Mouse (Mus musculus): ENCODE data around the gene Cbx4. TPM values are rescaled to one million over a fixed set of nuclear protein-coding genes. Genes with fewer than 3 reads are reported as not detected.

The Cbx4 gene
- polyA plus RNA-seq, 1 experiment from 2014 or later, result 9.2 TPM

DNA sequence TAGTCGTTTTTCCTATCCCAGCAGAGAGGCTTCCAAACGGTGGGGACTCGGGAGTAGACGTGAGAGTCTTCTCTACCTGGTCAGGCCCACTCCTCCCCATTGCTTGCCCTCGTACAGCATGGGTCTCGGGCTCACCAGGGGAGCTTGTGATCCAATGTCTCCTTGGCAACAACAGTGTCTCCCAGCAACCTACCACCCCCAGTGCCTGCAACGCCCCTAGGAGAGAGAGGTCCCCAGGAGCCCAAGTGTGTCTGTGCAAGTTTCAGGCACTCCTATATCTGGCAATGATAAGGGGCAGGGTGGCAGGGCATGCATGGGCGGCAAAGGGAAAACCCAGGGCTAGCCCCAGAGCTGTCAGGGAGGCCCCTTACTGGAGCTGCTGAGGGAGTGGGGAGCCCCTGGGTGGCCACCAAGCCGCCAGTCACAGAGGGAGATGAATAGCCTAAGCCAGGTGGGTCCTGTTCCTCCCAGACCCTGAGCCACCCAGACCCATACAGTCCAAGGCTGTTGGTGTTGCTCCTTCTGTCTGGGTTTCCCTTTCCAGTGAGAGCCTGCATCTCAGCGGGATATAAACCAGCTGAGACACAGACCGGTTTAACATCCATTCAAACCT lies 42.8 kb upstream of the Cbx4 start:
- H3K27ac ChIP-seq (replicated peaks in 1 of 2; ENCODE audit: control insufficient read depth in 1 of 2, insufficient read depth in 1 of 2, low read depth in 2 of 2, low read length in 2 of 2), result peak overlapping the region; percentile 61 to 63
- H3K4me2 ChIP-seq (ENCODE audit: low read length), result peak overlapping the region; percentile 26; the same call in 1 of the 2 replicates
- WGBS, result 56% methylated on average over 11 of the region's 11 CpGs
- no peaks in the 10 kb centered on the region for H3K9me3 ChIP-seq (ENCODE audit: control insufficient read depth, low read length)
- no peaks in the 10 kb centered on the region for H3K27me3 ChIP-seq (ENCODE audit: control insufficient read depth, insufficient read depth, low read length)
- H3K4me3 ChIP-seq (ENCODE audit: control insufficient read depth in 1 of 2, insufficient read depth in 1 of 2, low read depth in 1 of 2, low read length in 2 of 2), result no peak overlapping the region
- peaks cover 44 to 53% of the 10 kb centered on the region in 2 experiments for H3K4me1 ChIP-seq (ENCODE audit: control insufficient read depth in 2 of 2, insufficient read depth in 2 of 2, low read length in 2 of 2)
- peak overlapping the region; percentile 41; the same call in 1 of the 2 replicates for H3K9ac ChIP-seq (ENCODE audit: low read length)
- ATAC-seq (ENCODE audit: insufficient number of reproducible peaks, insufficient read depth, low FRiP score, low read depth), result no peak
- no peaks in the 10 kb centered on the region for H3K36me3 ChIP-seq (ENCODE audit: control insufficient read depth, insufficient read depth, low read length)

- no peaks in the 10 kb centered on the region for H3K27me3 ChIP-seq (ENCODE audit: control insufficient read depth, insufficient read depth, low read length)
- H3K27ac ChIP-seq (replicated peaks in 1 of 2; ENCODE audit: control insufficient read depth in 1 of 2, insufficient read depth in 1 of 2, low read depth in 2 of 2, low read length in 2 of 2), result peak overlapping the region; percentile 61 to 63
- ATAC-seq (ENCODE audit: insufficient number of reproducible peaks, insufficient read depth, low FRiP score, low read depth), result peak; percentile 70
- no peaks in the 10 kb centered on the region for H3K9me3 ChIP-seq (ENCODE audit: control insufficient read depth, low read length)
- peak overlapping the region; percentile 26; the same call in 1 of the 2 replicates for H3K4me2 ChIP-seq (ENCODE audit: low read length)
- H3K4me1 ChIP-seq (ENCODE audit: control insufficient read depth in 2 of 2, insufficient read depth in 2 of 2, low read length in 2 of 2), result peaks cover 40 to 48% of the 10 kb centered on the region in 2 experiments
- peak overlapping the region; percentile 41; the same call in 1 of the 2 replicates for H3K9ac ChIP-seq (ENCODE audit: low read length)
- 42% methylated on average over 9 of the region's 9 CpGs for WGBS
- no peak overlapping the region for H3K4me3 ChIP-seq (ENCODE audit: control insufficient read depth in 1 of 2, insufficient read depth in 1 of 2, low read depth in 1 of 2, low read length in 2 of 2)
- no peaks in the 10 kb centered on the region for H3K36me3 ChIP-seq (ENCODE audit: control insufficient read depth, insufficient read depth, low read length)
These were observed 41.9 kb upstream of the Cbx4 start for GRCm38 (mm10) chr11:119127686-119128473.

DNA sequence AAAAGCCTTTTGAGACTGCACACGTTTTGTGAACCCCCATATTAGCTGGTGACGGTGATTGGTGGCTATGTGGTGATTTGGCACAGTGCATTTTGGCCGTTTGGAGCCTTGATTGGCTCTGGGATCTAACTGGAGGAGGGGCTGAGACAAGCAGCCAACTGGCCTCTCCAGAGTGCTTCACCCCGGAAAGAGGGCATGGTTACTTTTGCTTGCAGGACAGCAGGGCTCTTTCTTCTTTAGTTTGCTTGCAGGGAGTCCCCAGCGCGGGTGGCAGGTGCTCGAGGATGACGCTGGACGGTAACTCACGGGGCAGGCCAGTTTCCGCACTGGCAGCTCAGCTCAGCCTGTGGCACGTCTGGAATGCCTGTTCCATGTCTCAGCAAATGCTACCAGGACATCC lies 41.1 kb upstream of the Cbx4 start:
- Histone ChIP-seq H3K4me2 (ENCODE audit: low read length) (no peak overlapping the region), H3K9ac (ENCODE audit: low read length) (no peak overlapping the region), H3K4me3 (ENCODE audit: control insufficient read depth in 1 of 2, insufficient read depth in 1 of 2, low read depth in 1 of 2, low read length in 2 of 2) (no peak overlapping the region), H3K4me1 (ENCODE audit: control insufficient read depth in 2 of 2, insufficient read depth in 2 of 2, low read length in 2 of 2) (peaks cover 40 to 48% of the 10 kb centered on the region in 2 experiments), H3K27me3 (ENCODE audit: control insufficient read depth, insufficient read depth, low read length) (no peaks in the 10 kb centered on the region), H3K36me3 (ENCODE audit: control insufficient read depth, insufficient read depth, low read length) (no peaks in the 10 kb centered on the region), H3K9me3 (ENCODE audit: control insufficient read depth, low read length) (no peaks in the 10 kb centered on the region), H3K27ac (replicated peaks in 1 of 2; ENCODE audit: control insufficient read depth in 1 of 2, insufficient read depth in 1 of 2, low read depth in 2 of 2, low read length in 2 of 2) (no peak overlapping the region; a peak in 1 of 4 replicates)
- ATAC-seq (ENCODE audit: insufficient number of reproducible peaks, insufficient read depth, low FRiP score, low read depth), result no peak
- WGBS, result 40% methylated on average over 12 of the region's 12 CpGs

- ATAC-seq (ENCODE audit: insufficient number of reproducible peaks, insufficient read depth, low FRiP score, low read depth), result peak; percentile 73
- no peaks in the 10 kb centered on the region for H3K27me3 ChIP-seq (ENCODE audit: control insufficient read depth, insufficient read depth, low read length)
- H3K4me1 ChIP-seq (ENCODE audit: control insufficient read depth in 2 of 2, insufficient read depth in 2 of 2, low read length in 2 of 2), result peaks cover 40 to 48% of the 10 kb centered on the region in 2 experiments
- H3K9me3 ChIP-seq (ENCODE audit: control insufficient read depth, low read length), result no peaks in the 10 kb centered on the region
- peak overlapping the region in 1 of 2 experiments; percentile 61; a peak in 2 of 4 replicates for H3K27ac ChIP-seq (replicated peaks in 1 of 2; ENCODE audit: control insufficient read depth in 1 of 2, insufficient read depth in 1 of 2, low read depth in 2 of 2, low read length in 2 of 2)
- peak overlapping the region; percentile 9 for H3K9ac ChIP-seq (ENCODE audit: low read length)
- 28% methylated on average over 21 of the region's 23 CpGs for WGBS
- no peaks in the 10 kb centered on the region for H3K36me3 ChIP-seq (ENCODE audit: control insufficient read depth, insufficient read depth, low read length)
- H3K4me3 ChIP-seq (ENCODE audit: control insufficient read depth in 1 of 2, insufficient read depth in 1 of 2, low read depth in 1 of 2, low read length in 2 of 2), result no peak overlapping the region
- H3K4me2 ChIP-seq (ENCODE audit: low read length), result peak overlapping the region; percentile 37
These were observed 40.2 kb upstream of the Cbx4 start for GRCm38 (mm10) chr11:119125929-119126861.

GRCm38 (mm10) chr11:119124536-119124935 lies 38.5 kb upstream of the Cbx4 start:
- 89% methylated on average over 6 of the region's 6 CpGs for WGBS
- Histone ChIP-seq H3K27ac (replicated peaks in 1 of 2; ENCODE audit: control insufficient read depth in 1 of 2, insufficient read depth in 1 of 2, low read depth in 2 of 2, low read length in 2 of 2) (no peak overlapping the region), H3K4me2 (ENCODE audit: low read length) (no peak overlapping the region), H3K36me3 (ENCODE audit: control insufficient read depth, insufficient read depth, low read length) (no peaks in the 10 kb centered on the region), H3K9me3 (ENCODE audit: control insufficient read depth, low read length) (no peaks in the 10 kb centered on the region), H3K4me1 (ENCODE audit: control insufficient read depth in 2 of 2, insufficient read depth in 2 of 2, low read length in 2 of 2) (peaks cover 38 to 48% of the 10 kb centered on the region in 2 experiments), H3K9ac (ENCODE audit: low read length) (no peak overlapping the region), H3K4me3 (ENCODE audit: control insufficient read depth in 1 of 2, insufficient read depth in 1 of 2, low read depth in 1 of 2, low read length in 2 of 2) (no peak overlapping the region), H3K27me3 (ENCODE audit: control insufficient read depth, insufficient read depth, low read length) (no peaks in the 10 kb centered on the region)
- ATAC-seq (ENCODE audit: insufficient number of reproducible peaks, insufficient read depth, low FRiP score, low read depth), result no peak

DNA sequence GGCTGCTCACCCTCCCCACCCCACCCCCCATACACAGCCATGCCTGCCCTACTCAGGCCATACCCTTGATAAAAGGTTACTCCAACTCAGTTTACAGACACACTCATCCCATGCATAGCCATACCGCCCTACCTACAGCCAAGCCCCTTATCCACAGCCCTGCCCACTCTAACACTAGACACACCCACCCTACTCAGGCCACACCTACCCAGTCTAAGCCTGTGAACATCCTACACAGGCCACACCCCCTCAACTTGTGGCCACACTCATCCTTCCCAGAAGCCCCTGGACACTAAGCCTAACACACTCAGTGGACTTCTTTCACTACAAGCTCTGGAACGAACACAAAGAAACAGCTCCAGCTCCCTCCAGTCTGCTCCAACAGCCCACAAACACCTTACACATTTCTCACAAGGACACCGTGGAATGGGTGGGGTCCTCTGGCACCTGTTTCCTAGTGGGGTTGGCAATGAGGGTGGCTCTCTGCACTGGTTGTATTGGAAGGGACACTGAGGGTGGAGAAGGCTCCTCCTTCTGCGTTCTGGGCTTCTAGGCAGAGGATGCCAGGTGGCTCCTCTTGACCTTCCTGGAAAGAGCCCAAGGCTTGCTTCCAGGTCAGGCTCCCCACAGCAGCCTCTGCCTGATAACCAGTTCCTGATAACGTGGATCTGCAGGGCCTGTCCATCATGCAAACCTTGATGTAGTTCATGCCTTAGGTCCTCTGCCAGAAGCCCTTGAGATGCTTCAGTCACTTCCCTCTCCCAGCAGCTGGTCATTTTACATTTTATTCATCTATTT lies 37.7 kb upstream of the Cbx4 start:
- H3K4me2 ChIP-seq (ENCODE audit: low read length), result no peak overlapping the region
- H3K4me3 ChIP-seq (ENCODE audit: control insufficient read depth in 1 of 2, insufficient read depth in 1 of 2, low read depth in 1 of 2, low read length in 2 of 2), result no peak overlapping the region
- no peaks in the 10 kb centered on the region for H3K36me3 ChIP-seq (ENCODE audit: control insufficient read depth, insufficient read depth, low read length)
- H3K9me3 ChIP-seq (ENCODE audit: control insufficient read depth, low read length), result no peaks in the 10 kb centered on the region
- H3K4me1 ChIP-seq (ENCODE audit: control insufficient read depth in 2 of 2, insufficient read depth in 2 of 2, low read length in 2 of 2), result peaks cover 35 to 46% of the 10 kb centered on the region in 2 experiments
- 63% methylated on average over 5 of the region's 5 CpGs for WGBS
- ATAC-seq (ENCODE audit: insufficient number of reproducible peaks, insufficient read depth, low FRiP score, low read depth), result no peak
- no peak overlapping the region for H3K9ac ChIP-seq (ENCODE audit: low read length)
- no peaks in the 10 kb centered on the region for H3K27me3 ChIP-seq (ENCODE audit: control insufficient read depth, insufficient read depth, low read length)
- H3K27ac ChIP-seq (replicated peaks in 1 of 2; ENCODE audit: control insufficient read depth in 1 of 2, insufficient read depth in 1 of 2, low read depth in 2 of 2, low read length in 2 of 2), result no peak overlapping the region
